Mouse (Mus musculus): ENCODE measurements around the gene Resp18. TPM values are rescaled to one million over a fixed set of nuclear protein-coding genes. Genes with fewer than 3 reads are reported as not detected.

Gene Resp18
- polyA plus RNA-seq, 1 experiment from 2014 or later = not detected

GRCm38 (mm10) chr1:75293331-75293701 lies 15.1 kb upstream of the Resp18 start:
- Histone ChIP-seq H3K27ac (peak overlapping the region; percentile 65), H3K9me3 (replicated peaks; ENCODE audit: low read length) (no peaks in the 10 kb centered on the region), H3K4me3 (replicated peaks; ENCODE audit: low read depth, low read length) (no peak overlapping the region), H3K4me2 (ENCODE audit: low read length) (no peak overlapping the region), H3K9ac (ENCODE audit: low read depth, low read length) (no peak overlapping the region), H3K4me1 (replicated peaks; ENCODE audit: insufficient read depth, low read length) (0 out of 2 replicates have a peak, but pooled peaks cover 4% of the 10 kb centered on the region), H3K27me3 (ENCODE audit: insufficient read depth, low read length) (no peaks in the 10 kb centered on the region), H3K36me3 (ENCODE audit: insufficient read depth, low read length) (no peaks in the 10 kb centered on the region)
- DNase-seq (ENCODE audit: low spot score) = peak; percentile 5
- WGBS = 77% methylated on average over 5 of the region's 5 CpGs
- no peak for TF ChIP-seq CTCF (IDR thresholded peaks at IDR 0.05; ENCODE audit: low read depth)
- ATAC-seq (replicated peaks; ENCODE audit: low FRiP score, low read depth) = no peak

GRCm38 (mm10) chr1:75292476-75293330 lies 14.5 kb upstream of the Resp18 start:
- 0 out of 2 replicates have a peak, but pooled peaks cover 4% of the 10 kb centered on the region for H3K4me1 ChIP-seq (replicated peaks; ENCODE audit: insufficient read depth, low read length)
- no peak for TF ChIP-seq CTCF (IDR thresholded peaks at IDR 0.05; ENCODE audit: low read depth)
- H3K4me2 ChIP-seq (ENCODE audit: low read length) = no peak overlapping the region
- no peaks in the 10 kb centered on the region for H3K9me3 ChIP-seq (replicated peaks; ENCODE audit: low read length)
- H3K36me3 ChIP-seq (ENCODE audit: insufficient read depth, low read length) = no peaks in the 10 kb centered on the region
- WGBS = 28% methylated on average over 12 of the region's 12 CpGs
- DNase-seq (ENCODE audit: low spot score) (peak; percentile 76), ATAC-seq (replicated peaks; ENCODE audit: low FRiP score, low read depth) (0 out of 2 replicates have a peak, but pooled peaks have one; percentile 36)
- no peak overlapping the region for H3K4me3 ChIP-seq (replicated peaks; ENCODE audit: low read depth, low read length)
- H3K9ac ChIP-seq (ENCODE audit: low read depth, low read length) = no peak overlapping the region
- no peaks in the 10 kb centered on the region for H3K27me3 ChIP-seq (ENCODE audit: insufficient read depth, low read length)
- peak overlapping the region; percentile 65 for H3K27ac ChIP-seq

- H3K27ac ChIP-seq = no peak overlapping the region
- 83% methylated on average over 8 of the region's 8 CpGs for WGBS
- no peak for ATAC-seq (replicated peaks; ENCODE audit: low FRiP score, low read depth)
Measured at GRCm38 (mm10) chr1:75291321-75291720, 13.1 kb upstream of the Resp18 start.

GRCm38 (mm10) chr1:75290582-75290981 lies 12.4 kb upstream of the Resp18 start:
- H3K27ac ChIP-seq = no peak overlapping the region
- no peak overlapping the region for H3K4me2 ChIP-seq (ENCODE audit: low read length)
- no peak overlapping the region for H3K4me3 ChIP-seq (replicated peaks; ENCODE audit: low read depth, low read length)
- no peaks in the 10 kb centered on the region for H3K27me3 ChIP-seq (ENCODE audit: insufficient read depth, low read length)
- 0 out of 2 replicates have a peak, but pooled peaks cover 4% of the 10 kb centered on the region for H3K4me1 ChIP-seq (replicated peaks; ENCODE audit: insufficient read depth, low read length)
- no peaks in the 10 kb centered on the region for H3K36me3 ChIP-seq (ENCODE audit: insufficient read depth, low read length)
- H3K9me3 ChIP-seq (replicated peaks; ENCODE audit: low read length) = no peaks in the 10 kb centered on the region
- DNase-seq (ENCODE audit: low spot score) = peak; percentile 50
- H3K9ac ChIP-seq (ENCODE audit: low read depth, low read length) = no peak overlapping the region
- peak; percentile 60 for TF ChIP-seq CTCF (IDR thresholded peaks at IDR 0.05; ENCODE audit: low read depth)
- no peak for ATAC-seq (replicated peaks; ENCODE audit: low FRiP score, low read depth)

More at GRCm38 (mm10) chr1:75291321-75291720, 13.1 kb upstream of the Resp18 start:
- Histone ChIP-seq H3K27me3 (ENCODE audit: insufficient read depth, low read length) (no peaks in the 10 kb centered on the region), H3K4me1 (replicated peaks; ENCODE audit: insufficient read depth, low read length) (0 out of 2 replicates have a peak, but pooled peaks cover 4% of the 10 kb centered on the region), H3K36me3 (ENCODE audit: insufficient read depth, low read length) (no peaks in the 10 kb centered on the region), H3K4me3 (replicated peaks; ENCODE audit: low read depth, low read length) (no peak overlapping the region), H3K4me2 (ENCODE audit: low read length) (no peak overlapping the region), H3K9me3 (replicated peaks; ENCODE audit: low read length) (no peaks in the 10 kb centered on the region), H3K9ac (ENCODE audit: low read depth, low read length) (no peak overlapping the region)
- no peak for TF ChIP-seq CTCF (IDR thresholded peaks at IDR 0.05; ENCODE audit: low read depth)
- DNase-seq (ENCODE audit: low spot score) = no peak

GRCm38 (mm10) chr1:75289888-75290431 lies 11.7 kb upstream of the Resp18 start:
- TF ChIP-seq CTCF (IDR thresholded peaks at IDR 0.05; ENCODE audit: low read depth) = no peak
- Histone ChIP-seq H3K36me3 (ENCODE audit: insufficient read depth, low read length) (no peaks in the 10 kb centered on the region), H3K27me3 (ENCODE audit: insufficient read depth, low read length) (no peaks in the 10 kb centered on the region), H3K9me3 (replicated peaks; ENCODE audit: low read length) (no peaks in the 10 kb centered on the region), H3K27ac (no peak overlapping the region), H3K4me3 (replicated peaks; ENCODE audit: low read depth, low read length) (no peak overlapping the region), H3K4me1 (replicated peaks; ENCODE audit: insufficient read depth, low read length) (0 out of 2 replicates have a peak, but pooled peaks cover 4% of the 10 kb centered on the region), H3K9ac (ENCODE audit: low read depth, low read length) (no peak overlapping the region), H3K4me2 (ENCODE audit: low read length) (no peak overlapping the region)
- no peak for DNase-seq (ENCODE audit: low spot score)
- no peak for ATAC-seq (replicated peaks; ENCODE audit: low FRiP score, low read depth)
- WGBS = 51% methylated on average over 8 of the region's 8 CpGs

GRCm38 (mm10) chr1:75289376-75289775 lies 11.2 kb upstream of the Resp18 start:
- Histone ChIP-seq H3K4me1 (replicated peaks; ENCODE audit: insufficient read depth, low read length) (0 out of 2 replicates have a peak, but pooled peaks cover 4% of the 10 kb centered on the region), H3K27me3 (ENCODE audit: insufficient read depth, low read length) (no peaks in the 10 kb centered on the region), H3K27ac (no peak overlapping the region), H3K9me3 (replicated peaks; ENCODE audit: low read length) (no peaks in the 10 kb centered on the region), H3K4me3 (replicated peaks; ENCODE audit: low read depth, low read length) (no peak overlapping the region), H3K9ac (ENCODE audit: low read depth, low read length) (no peak overlapping the region), H3K36me3 (ENCODE audit: insufficient read depth, low read length) (no peaks in the 10 kb centered on the region), H3K4me2 (ENCODE audit: low read length) (no peak overlapping the region)
- TF ChIP-seq CTCF (IDR thresholded peaks at IDR 0.05; ENCODE audit: low read depth) = no peak
- ATAC-seq (replicated peaks; ENCODE audit: low FRiP score, low read depth) (no peak), DNase-seq (ENCODE audit: low spot score) (peak; percentile 45)
- WGBS = 7% methylated on average over 7 of the region's 7 CpGs
